Mouse (Mus musculus): ENCODE measurements around the gene Samm50.
A peak's percentile ranks its signal among the peaks of the same experiment; 100 is the strongest.
"Not testable (repeated sequence)": the region's sequence is repeated elsewhere in the genome, so short reads cannot be mapped to it uniquely, and the experiment has no call there.

The Samm50 gene

GRCm38 (mm10) chr15:84192058-84192791, at the start of gene Samm50:
Samm50 (plus strand) TSS chr15:84192241.
- DNase-seq = peak; percentile 96

GRCm38 (mm10) chr15:84156158-84156557, 35.9 kb upstream of the Samm50 start:
- no peak for DNase-seq

GRCm38 (mm10) chr15:84157530-84157929, 34.5 kb upstream of the Samm50 start:
- not testable (repeated sequence) for DNase-seq

- no peak for DNase-seq
Measured at GRCm38 (mm10) chr15:84161871-84162270, 30.2 kb upstream of the Samm50 start.

- no peak for DNase-seq
Measured at GRCm38 (mm10) chr15:84166818-84167217, 25.2 kb upstream of the Samm50 start.

GRCm38 (mm10) chr15:84167600-84167999, 24.4 kb upstream of the Samm50 start, which contains the start of gene Pnpla3:
Pnpla3 (plus strand) TSS chr15:84167837.
- peak; percentile 98 for DNase-seq

- DNase-seq = no peak
Measured at GRCm38 (mm10) chr15:84168170-84169161, 23.6 kb upstream of the Samm50 start.

- DNase-seq = no peak
Measured at GRCm38 (mm10) chr15:84169511-84169910, 22.5 kb upstream of the Samm50 start.

- no peak for DNase-seq
Measured at GRCm38 (mm10) chr15:84171166-84171565, 20.9 kb upstream of the Samm50 start.

GRCm38 (mm10) chr15:84178733-84179132, 13.3 kb upstream of the Samm50 start:
- peak; percentile 38 for DNase-seq

GRCm38 (mm10) chr15:84182000-84182399, 10.0 kb upstream of the Samm50 start:
- no peak for DNase-seq

GRCm38 (mm10) chr15:84183967-84184366, 8.1 kb upstream of the Samm50 start:
- DNase-seq = no peak

- DNase-seq = no peak
Measured at GRCm38 (mm10) chr15:84186196-84186595, 5.8 kb upstream of the Samm50 start.

- no peak for DNase-seq
Measured at GRCm38 (mm10) chr15:84188887-84189530, 3.0 kb upstream of the Samm50 start.

- no peak for DNase-seq
Measured at GRCm38 (mm10) chr15:84189881-84190280, 2.2 kb upstream of the Samm50 start.

- no peak for DNase-seq
Measured at GRCm38 (mm10) chr15:84191724-84192057, 350 bp upstream of the Samm50 start.

GRCm38 (mm10) chr15:84196486-84197165, 4.6 kb downstream of the Samm50 start:
- DNase-seq = no peak

GRCm38 (mm10) chr15:84207327-84207726, 15.3 kb downstream of the Samm50 start:
- no peak for DNase-seq

GRCm38 (mm10) chr15:84209517-84210412, 17.7 kb downstream of the Samm50 start:
- DNase-seq = no peak

- no peak for DNase-seq
Measured at GRCm38 (mm10) chr15:84210461-84210860, 18.4 kb downstream of the Samm50 start.

- no peak for DNase-seq
Measured at GRCm38 (mm10) chr15:84210941-84211340, 18.9 kb downstream of the Samm50 start.

- no peak for DNase-seq
Measured at GRCm38 (mm10) chr15:84211564-84211963, 19.5 kb downstream of the Samm50 start.

All from layer of hippocampus, adult 9-11 months (tissue).